Mouse (Mus musculus): ENCODE measurements around the gene Hist1h2bf.

Gene Hist1h2bf

DNA sequence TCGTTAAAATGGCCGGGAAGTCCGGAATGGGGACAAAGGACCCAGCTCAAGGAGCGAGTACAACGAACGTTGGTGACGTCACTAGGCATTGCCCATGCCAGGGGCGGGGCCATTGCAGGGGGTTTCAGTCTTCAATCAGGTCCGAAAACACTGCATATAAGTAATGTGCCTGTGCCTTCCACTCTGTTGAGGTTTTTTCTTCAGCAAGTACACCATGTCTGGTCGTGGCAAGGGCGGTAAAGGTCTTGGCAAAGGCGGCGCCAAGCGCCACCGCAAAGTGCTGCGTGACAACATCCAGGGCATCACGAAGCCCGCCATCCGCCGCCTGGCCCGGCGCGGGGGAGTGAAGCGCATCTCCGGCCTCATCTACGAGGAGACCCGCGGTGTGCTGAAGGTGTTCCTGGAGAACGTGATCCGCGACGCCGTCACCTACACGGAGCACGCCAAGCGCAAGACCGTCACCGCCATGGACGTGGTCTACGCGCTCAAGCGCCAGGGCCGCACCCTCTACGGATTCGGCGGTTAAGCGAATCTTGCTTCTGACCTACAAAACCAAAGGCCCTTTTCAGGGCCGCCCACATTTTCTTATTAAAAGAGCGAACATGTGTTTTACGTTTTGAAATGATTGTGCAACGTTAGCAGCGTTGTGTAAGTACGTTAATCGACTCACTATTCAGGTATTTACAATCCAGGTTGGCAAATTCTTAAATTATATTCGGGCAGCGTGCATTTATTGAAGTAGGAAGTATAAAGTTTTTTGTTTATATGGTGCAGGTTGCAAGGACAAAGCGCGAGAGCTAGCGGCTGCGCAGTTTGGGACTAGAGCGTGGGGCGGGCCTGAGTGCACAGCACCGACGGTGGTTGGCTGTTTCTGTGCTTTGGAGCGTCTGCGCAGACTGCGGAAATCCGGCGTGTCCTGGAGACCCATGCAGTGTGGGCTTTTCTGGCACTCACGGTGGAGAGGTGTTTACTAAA is 42.8 kb downstream of the Hist1h2bf start, which contains the start of gene Hist1h4h:
Hist1h4h (plus strand) TSS at position 150 of the 975 bp plus-strand sequence.
- peak; percentile 98 for DNase-seq (ENCODE audit: extremely low spot score, low read depth, low spot score)

DNA sequence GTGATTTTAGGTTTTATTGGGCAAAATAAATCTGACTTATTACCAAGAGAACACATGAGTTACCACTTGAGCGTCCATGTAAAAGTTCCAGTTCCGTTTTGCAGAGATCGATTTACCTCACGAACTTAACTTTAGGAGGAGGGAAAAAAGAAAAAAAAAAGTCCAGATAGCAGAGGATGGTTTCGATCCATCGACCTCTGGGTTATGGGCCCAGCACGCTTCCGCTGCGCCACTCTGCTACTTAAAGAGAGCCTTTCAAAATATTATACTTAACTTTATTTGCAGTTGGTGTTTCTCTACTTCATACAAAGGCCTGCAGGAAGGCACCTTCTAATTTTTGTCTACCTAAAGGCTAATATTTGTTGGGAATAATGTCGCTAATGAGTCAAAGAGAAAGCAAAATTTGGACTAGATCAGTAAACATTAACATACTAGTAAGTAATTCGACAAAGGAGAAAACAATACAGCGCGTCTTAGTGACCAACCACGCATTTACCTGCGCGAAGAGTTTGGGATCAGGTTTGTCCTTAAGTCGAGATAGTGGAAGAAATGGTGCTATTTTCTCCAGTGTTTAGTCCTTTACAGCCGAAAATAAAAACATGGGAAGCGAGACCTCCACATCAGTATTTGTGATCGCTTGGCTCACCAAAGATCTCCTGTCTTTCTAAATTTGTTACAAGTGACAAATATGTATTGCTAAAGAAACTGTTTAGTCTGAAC is 43.7 kb downstream of the Hist1h2bf start:
- DNase-seq (ENCODE audit: extremely low spot score, low read depth, low spot score), result no peak

GRCm38 (mm10) chr13:23529480-23530165 is 44.4 kb downstream of the Hist1h2bf start:
- DNase-seq (ENCODE audit: extremely low spot score, low read depth, low spot score), result no peak

GRCm38 (mm10) chr13:23529005-23529404 is 45.0 kb downstream of the Hist1h2bf start:
- no peak for DNase-seq (ENCODE audit: extremely low spot score, low read depth, low spot score)

DNA sequence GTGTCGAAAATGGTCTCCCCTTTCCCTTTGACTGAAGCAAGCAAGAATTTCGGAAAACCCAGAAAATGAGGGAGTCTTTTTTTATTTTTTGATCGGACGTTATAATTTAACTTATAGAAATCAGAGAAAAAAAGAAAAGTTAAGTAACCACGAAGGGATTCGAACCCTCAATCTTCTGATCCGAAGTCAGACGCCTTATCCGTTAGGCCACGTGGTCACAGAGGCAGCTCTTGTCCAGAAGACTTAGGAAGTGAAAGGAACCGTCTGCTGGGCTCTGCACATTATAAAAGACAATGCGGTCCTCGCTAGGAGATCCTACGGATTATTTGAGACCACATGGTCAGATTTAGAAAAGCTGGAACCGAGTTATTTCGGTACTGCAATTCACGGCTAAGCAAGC is 47.7 kb downstream of the Hist1h2bf start:
- DNase-seq (ENCODE audit: extremely low spot score, low read depth, low spot score), result no peak

- DNase-seq (ENCODE audit: extremely low spot score, low read depth, low spot score), result no peak
Measured at GRCm38 (mm10) chr13:23525901-23526300, 48.1 kb downstream of the Hist1h2bf start.

GRCm38 (mm10) chr13:23524654-23525053 is 49.3 kb downstream of the Hist1h2bf start:
- no peak for DNase-seq (ENCODE audit: extremely low spot score, low read depth, low spot score)

DNA sequence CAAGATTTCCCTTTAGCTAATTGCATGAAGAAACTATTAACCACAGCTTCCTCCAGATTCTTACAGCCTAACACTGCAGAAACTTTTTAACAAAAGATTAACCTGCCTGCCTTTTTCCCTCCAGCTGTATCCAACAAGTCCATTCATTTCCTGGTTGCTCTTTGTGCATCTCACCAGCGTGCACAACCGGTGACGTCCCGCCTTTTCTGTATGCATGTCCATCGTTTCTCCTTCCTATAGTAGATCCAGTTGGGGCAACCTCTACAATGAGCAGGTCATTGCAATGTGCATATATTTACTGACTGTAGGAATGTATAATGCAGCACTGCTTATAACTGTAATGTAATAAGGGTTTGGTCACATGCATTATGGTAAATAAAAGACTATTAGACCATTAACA is 50.0 kb downstream of the Hist1h2bf start:
- DNase-seq (ENCODE audit: extremely low spot score, low read depth, low spot score), result no peak
